ENCODE assay signal across 9 mouse cellular contexts in genomic region chr3:142640201-142640600, GRCm38 (mm10). TPM values are rescaled to one million over a fixed set of nuclear protein-coding genes. Genes with fewer than 3 reads are reported as not detected.
A peak's percentile ranks its signal among the peaks of the same experiment; 100 is the strongest.
DNase-seq lines count a peak whose midpoint lies in the region; ATAC-seq and TF ChIP-seq lines count a peak whose summit lies in the region.
"Had no signal": no experiment of that assay in that cellular context is flagged by ENCODE, and none has a peak within 500 bp of the region (broad histone marks: within the 10 kb centered on the region; RNA-seq: fewer than 3 reads in every experiment).

No protein-coding gene starts in this region.

- no peaks in the 10 kb centered on the region for H3K36me3 ChIP-seq in embryonic facial prominence, embryonic 13.5 days
- no peaks in the 10 kb centered on the region; the same call in none of the 2 replicates for H3K36me3 ChIP-seq in small intestine, adult 2 months (ENCODE audit: control insufficient read depth, insufficient read depth, low read length)
- H3K36me3 ChIP-seq: lung, embryonic 15.5 days had no signal

- no peak overlapping the region for H3K27ac ChIP-seq in embryonic facial prominence, embryonic 13.5 days
- H3K27ac ChIP-seq in small intestine, adult 2 months (ENCODE audit: insufficient read depth, low read depth, low read length) = no peak overlapping the region
- H3K27ac ChIP-seq: lung, embryonic 15.5 days had no signal

- no peaks in the 10 kb centered on the region for H3K27me3 ChIP-seq in embryonic facial prominence, embryonic 13.5 days
- no peaks in the 10 kb centered on the region for H3K27me3 ChIP-seq in small intestine, adult 2 months (ENCODE audit: control insufficient read depth, insufficient read depth, low read length)
- H3K27me3 ChIP-seq: lung, embryonic 15.5 days had no signal

- 6% methylated on average over 9 of the region's 9 CpGs for WGBS in embryonic facial prominence, embryonic 13.5 days
- WGBS in small intestine, adult 2 months = 3% methylated on average over 9 of the region's 9 CpGs

- no peak for TF ChIP-seq POLR2A in small intestine, adult 2 months (IDR thresholded peaks at IDR 0.05; ENCODE audit: low read depth, low read length)

- peak; percentile 55 to 88 for DNase-seq in adrenal gland, adult (ENCODE audit: inconsistent age in 2 of 2, low spot score in 1 of 2)
- no peak for DNase-seq in adrenal gland, adult 8-10 months
- DNase-seq in adrenal gland, adult 2 months = peak; percentile 53
- peak; percentile 55 to 75 for DNase-seq in heart, postnatal 10 days
- DNase-seq in layer of hippocampus, postnatal 14 days (ENCODE audit: low spot score in 2 of 2) = peak; percentile 17 to 22

- no peak overlapping the region for H3K9ac ChIP-seq in embryonic facial prominence, embryonic 13.5 days
- H3K9ac ChIP-seq: lung, embryonic 15.5 days had no signal

- no peak overlapping the region for H3K4me3 ChIP-seq in embryonic facial prominence, embryonic 13.5 days
- no peak overlapping the region for H3K4me3 ChIP-seq in small intestine, adult 2 months (ENCODE audit: low read depth, low read length)
- H3K4me3 ChIP-seq: lung, embryonic 15.5 days had no signal

- H3K4me1 ChIP-seq in embryonic facial prominence, embryonic 13.5 days = no peaks in the 10 kb centered on the region
- H3K4me1 ChIP-seq in small intestine, adult 2 months (ENCODE audit: control insufficient read depth, insufficient read depth, insufficient read length, low read length) = no peaks in the 10 kb centered on the region
- H3K4me1 ChIP-seq: lung, embryonic 15.5 days had no signal

- no peaks in the 10 kb centered on the region for H3K9me3 ChIP-seq in embryonic facial prominence, embryonic 13.5 days
- H3K9me3 ChIP-seq: lung, embryonic 15.5 days had no signal

- no peak for ATAC-seq in embryonic facial prominence, embryonic 13.5 days (ENCODE audit: insufficient number of reproducible peaks, insufficient read depth, low FRiP score, low TSS enrichment, low read depth)
- ATAC-seq in megakaryocyte, adult 5-6 weeks (ENCODE audit: poor library complexity, severe bottlenecking) = peak; percentile 78

- intact Hi-C loops in heart, postnatal 10 days (cut with DNase I) = loop anchor here (1.0 kb wide), 1 partner anchor 70 kb away; no protein-coding TSS in a partner anchor

- H3K4me2 ChIP-seq in embryonic facial prominence, embryonic 13.5 days = 0 out of 2 replicates have a peak overlapping the region, but pooled peaks have one; percentile 16
- H3K4me2 ChIP-seq: lung, embryonic 15.5 days had no signal

- TF ChIP-seq CTCF in small intestine, adult 2 months (IDR thresholded peaks at IDR 0.05; ENCODE audit: extremely low read depth, insufficient read length, insufficient replicate concordance, low read depth, low read length) = peak; percentile 64; the same call in 1 of the 2 replicates

RNA-seq across cellular contexts. Expression of gene Gbp2, which starts 19.8 kb away (rescaled TPM):
- total RNA-seq in adrenal gland, adult 8-10 months (2022) = 10 to 100 TPM; 15.3 to 21.3 (median 17.4) TPM
- 10 to 100 TPM; 18.6 to 20.6 TPM for total RNA-seq in adrenal gland, adult 2 months (2021)
- 7.3 and 9.5 TPM in 2 replicates for polyA plus RNA-seq in adrenal gland, adult 2 months (2012; rRNA removed)
- polyA plus RNA-seq in embryonic facial prominence, embryonic 13.5 days (2015; fragmentation: Nextera tagmentation; extraction: Ambion mirVana) = 0.26 and 0.28 TPM in 2 replicates
- 1 to 10 TPM; 7.3 to 9.5 TPM for total RNA-seq in heart, postnatal 10 days (2021)
- 1 to 10 TPM in 1 of 2 experiments, under 1 TPM in 1; 0.79 to 1.8 TPM for total RNA-seq in layer of hippocampus, postnatal 14 days (2021)
- total RNA-seq in megakaryocyte, adult 5-6 weeks (2015) = 23.7 and 25.7 TPM in 2 replicates
- 28.0 and 33.7 TPM in 2 replicates for total RNA-seq in megakaryocyte, adult 5-6 weeks (2017)
- polyA plus RNA-seq in small intestine, adult 2 months (2012; rRNA removed) = 3.1 and 6.8 TPM in 2 replicates

RNA-seq across cellular contexts. Expression of gene Gbp2b, which starts 45.6 kb away (rescaled TPM):
- under 1 TPM; 0.37 to 0.43 (median 0.39) TPM for total RNA-seq in adrenal gland, adult 8-10 months (2022)
- total RNA-seq in adrenal gland, adult 2 months (2021) = under 1 TPM; 0.29 to 0.62 TPM
- polyA plus RNA-seq in adrenal gland, adult 2 months (2012; rRNA removed) = 0.03 TPM in 1 of 2 replicates, not detected in the other
- polyA plus RNA-seq in embryonic facial prominence, embryonic 13.5 days (2015; fragmentation: Nextera tagmentation; extraction: Ambion mirVana) = not detected in 2 replicates
- under 1 TPM; 0.12 TPM for total RNA-seq in heart, postnatal 10 days (2021)
- not detected for total RNA-seq in layer of hippocampus, postnatal 14 days (2021)
- not detected in 2 replicates for total RNA-seq in megakaryocyte, adult 5-6 weeks (2015)
- not detected in 2 replicates for total RNA-seq in megakaryocyte, adult 5-6 weeks (2017)
- polyA plus RNA-seq in small intestine, adult 2 months (2012; rRNA removed) = 0.56 and 0.89 TPM in 2 replicates
- polyA plus RNA-seq: lung, embryonic 15.5 days had no signal
